Comparison of ENCODE assay signal across 8 mouse cellular contexts in the genomic region with DNA sequence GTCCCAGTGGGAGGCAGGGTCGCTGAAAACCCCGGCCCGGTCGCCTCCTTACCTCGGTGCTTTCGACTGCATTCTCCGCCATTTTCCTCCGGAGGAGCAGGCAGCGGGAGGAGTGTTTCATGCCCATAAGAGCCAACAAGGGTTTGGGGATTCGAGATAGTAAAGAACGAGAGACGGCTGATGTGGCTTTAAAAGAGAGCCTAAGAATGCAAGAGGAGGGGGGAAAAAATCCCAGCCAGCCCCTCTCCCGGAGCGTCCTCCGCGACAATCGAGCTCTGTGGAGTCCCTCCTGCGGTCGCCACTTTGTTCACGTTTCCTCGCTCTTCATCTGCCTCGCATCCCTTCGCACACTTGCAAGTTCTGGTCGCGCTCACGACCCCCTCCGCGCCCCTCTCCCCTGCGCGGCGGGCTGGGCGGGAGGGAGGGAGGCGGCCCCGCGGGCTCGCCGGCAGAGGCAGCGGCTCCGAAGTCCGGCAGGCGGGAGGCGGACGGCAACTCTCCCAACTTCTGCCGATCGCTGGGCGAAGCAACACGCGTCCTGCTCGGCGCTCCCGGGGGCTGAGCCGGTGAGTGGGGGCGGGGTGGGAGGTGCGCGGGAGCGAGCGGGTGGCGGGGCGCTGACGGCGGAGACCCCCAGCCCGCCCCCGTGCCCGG. TPM values are rescaled to one million over a fixed set of nuclear protein-coding genes. Genes with fewer than 3 reads are reported as not detected.
A peak's percentile ranks its signal among the peaks of the same experiment; 100 is the strongest.
DNase-seq lines count a peak whose midpoint lies in the region; ATAC-seq and TF ChIP-seq lines count a peak whose summit lies in the region.

No protein-coding gene starts in this region.

- no peak for TF ChIP-seq CTCF in lung, adult 2 months (IDR thresholded peaks at IDR 0.05; ENCODE audit: insufficient read depth, low read length)
- no peak for TF ChIP-seq CTCF in cortical plate, adult 2 months (IDR thresholded peaks at IDR 0.05; ENCODE audit: extremely low read depth, insufficient read depth, low read length)

- H3K4me1 ChIP-seq in lung, adult 2 months (ENCODE audit: control insufficient read depth, insufficient read depth, low read length), result no peaks in the 10 kb centered on the region
- peaks cover 10% of the 10 kb centered on the region for H3K4me1 ChIP-seq in cortical plate, adult 2 months (ENCODE audit: control insufficient read depth, insufficient read depth, low read length)
- peaks cover 65% of the 10 kb centered on the region for H3K4me1 ChIP-seq in hindbrain, embryonic 13.5 days (replicated peaks)
- H3K4me1 ChIP-seq in midbrain, embryonic 14.5 days (ENCODE audit: control insufficient read depth, insufficient read depth, low read length), result peaks cover 29% of the 10 kb centered on the region

- no peaks in the 10 kb centered on the region for H3K9me3 ChIP-seq in hindbrain, embryonic 13.5 days
- no peaks in the 10 kb centered on the region for H3K9me3 ChIP-seq in midbrain, embryonic 14.5 days (ENCODE audit: control insufficient read depth, low read length)

- peak overlapping the region; percentile 81 for H3K4me2 ChIP-seq in hindbrain, embryonic 13.5 days
- H3K4me2 ChIP-seq in midbrain, embryonic 14.5 days (ENCODE audit: low read length), result peak overlapping the region; percentile 91

- H3K27ac ChIP-seq in cortical plate, adult 2 months (ENCODE audit: insufficient read depth, low read length), result peak overlapping the region; percentile 98
- H3K27ac ChIP-seq in hindbrain, embryonic 13.5 days, result peak overlapping the region; percentile 89
- peak overlapping the region; percentile 77 for H3K27ac ChIP-seq in midbrain, embryonic 14.5 days (replicated peaks; ENCODE audit: low read depth, low read length)

- 2% methylated on average over 63 of the region's 64 CpGs for WGBS in lung, adult 2 months
- 1% methylated on average over 48 of the region's 64 CpGs for WGBS in hindbrain, embryonic 13.5 days
- under 1% methylated on average over 50 of the region's 64 CpGs for WGBS in midbrain, embryonic 14.5 days

- peak overlapping the region; percentile 47 for H3K4me3 ChIP-seq in lung, adult 2 months (replicated peaks; ENCODE audit: extremely low read depth, low read depth, low read length)
- peak overlapping the region; percentile 92 for H3K4me3 ChIP-seq in cortical plate, adult 2 months (ENCODE audit: insufficient read depth, low read length)
- peak overlapping the region; percentile 79 for H3K4me3 ChIP-seq in hindbrain, embryonic 13.5 days
- peak overlapping the region; percentile 74 for H3K4me3 ChIP-seq in midbrain, embryonic 14.5 days (replicated peaks; ENCODE audit: low read depth, low read length)

- peak overlapping the region; percentile 87 for H3K9ac ChIP-seq in hindbrain, embryonic 13.5 days
- peak overlapping the region; percentile 79 for H3K9ac ChIP-seq in midbrain, embryonic 14.5 days (replicated peaks; ENCODE audit: low read length)

- no peak for TF ChIP-seq POLR2A in lung, adult 2 months (IDR thresholded peaks at IDR 0.05; ENCODE audit: borderline replicate concordance, extremely low read depth, low read depth, low read length)
- 0 out of 2 replicates have a peak, but pooled peaks have one; percentile 23 for TF ChIP-seq POLR2A in cortical plate, adult 2 months (IDR thresholded peaks at IDR 0.05; ENCODE audit: extremely low read depth, insufficient read depth, low read length)

- H3K36me3 ChIP-seq in hindbrain, embryonic 13.5 days, result no peaks in the 10 kb centered on the region
- H3K36me3 ChIP-seq in midbrain, embryonic 14.5 days (ENCODE audit: control insufficient read depth, insufficient read depth, low read length), result no peaks in the 10 kb centered on the region

- no peak for DNase-seq in lung, adult 2 months
- no peak for DNase-seq in lung, postnatal 36 days
- DNase-seq in midbrain, embryonic 14.5 days, result peak; percentile 72
- DNase-seq in urinary bladder, postnatal 14 days (ENCODE audit: low spot score), result no peak
- DNase-seq in adrenal gland, adult 8-10 months, result no peak
- no peak for DNase-seq in kidney, adult 8-10 months

- ATAC-seq in hindbrain, embryonic 13.5 days (ENCODE audit: low FRiP score), result peak; percentile 14
- peak; percentile 0; the same call in 1 of the 2 replicates for ATAC-seq in midbrain, embryonic 14.5 days (ENCODE audit: low FRiP score, low TSS enrichment)

- H3K27me3 ChIP-seq in hindbrain, embryonic 13.5 days, result peaks cover 15% of the 10 kb centered on the region
- no peaks in the 10 kb centered on the region for H3K27me3 ChIP-seq in midbrain, embryonic 14.5 days (ENCODE audit: control insufficient read depth, insufficient read depth, low read length)

RNA-seq across cellular contexts. Expression of a gene that starts 0.5 kb away (rescaled TPM):
- 2.1 and 4.9 TPM in 2 replicates for polyA plus RNA-seq in lung, adult 2 months (2012; rRNA removed)
- polyA plus RNA-seq in cortical plate, adult 2 months (2012; rRNA removed), result 67.5 and 67.6 TPM in 2 replicates
- polyA plus RNA-seq in hindbrain, embryonic 13.5 days (2015; fragmentation: Nextera tagmentation; extraction: Ambion mirVana), result 39.7 and 41.2 TPM in 2 replicates
- polyA plus RNA-seq in midbrain, embryonic 14.5 days (2014; fragmentation: Nextera tagmentation; extraction: Ambion mirVana), result 24.9 and 28.5 TPM in 2 replicates
- under 1 TPM in 2 of 4 experiments, not detected in 2; 0.09 to 0.10 TPM for total RNA-seq in adrenal gland, adult 8-10 months (2022)
